Mouse (Mus musculus) lung, adult 2 months (tissue): ENCODE measurements at regions not wholly inside any gene's neighbourhood (a gene's known extent, or its start where the extent isn't known, plus 50 kb on each side); places are given as distances from the start of the nearest gene placed in this dataset.

ENCODE experiments used
- CTCF ChIP-seq: fragments of 200-500 bp; IDR thresholded peaks from 2 replicates; pipeline ENCODE4 v1.5.1; 2011; ENCODE audit warnings: mild to moderate bottlenecking, low read length, control low read depth; ENCODE audit not compliant: insufficient read depth
- POLR2A ChIP-seq: fragments of 200-500 bp; IDR thresholded peaks from 2 replicates; pipeline ENCODE4 v1.6.1; 2011; ENCODE audit warnings: low read depth, mild to moderate bottlenecking, control low read depth, low read length, borderline replicate concordance; ENCODE audit errors: extremely low read depth

DNA sequence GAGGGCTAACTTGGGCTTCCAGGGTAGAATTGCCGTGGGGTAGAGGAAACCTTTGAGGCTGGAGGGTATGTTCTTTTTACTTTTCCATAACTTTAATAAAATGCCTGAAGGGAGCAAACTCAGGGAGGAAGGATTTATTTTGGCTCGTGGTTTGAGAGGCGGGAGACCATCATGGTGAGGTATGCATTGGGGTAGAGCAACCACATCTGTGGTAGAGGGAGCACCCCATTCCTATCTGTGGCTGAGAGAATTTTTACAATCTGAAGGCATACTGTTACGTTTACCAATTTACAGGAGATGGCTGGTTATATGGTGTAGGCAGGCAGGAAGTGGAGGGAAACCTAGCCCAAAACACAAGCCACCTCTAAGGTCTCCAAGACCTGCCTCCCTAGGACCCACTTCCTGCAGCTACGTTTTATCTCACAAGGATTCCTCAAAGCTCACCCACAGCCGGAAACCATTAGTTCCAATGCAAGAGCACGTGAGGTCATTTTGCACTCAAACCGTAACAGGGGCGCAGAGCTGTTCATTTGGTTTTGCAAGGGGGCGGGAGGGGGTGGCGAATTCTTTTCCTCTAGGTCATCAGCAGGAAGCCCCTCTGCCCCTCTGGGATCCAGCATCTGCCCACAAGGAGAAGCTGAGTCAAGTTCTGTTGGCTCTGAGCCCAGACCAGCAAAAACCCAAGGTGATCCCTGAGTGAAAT lies 224.7 kb upstream of the Ankrd55 start:
- no peak for TF ChIP-seq CTCF
- no peak for TF ChIP-seq POLR2A
